Mouse (Mus musculus) stomach, embryonic 15.5 days (tissue): ENCODE data around the gene Slc6a11. TPM values are rescaled to one million over a fixed set of nuclear protein-coding genes. Genes with fewer than 3 reads are reported as not detected.

ENCODE experiments used
- ATAC-seq: fragments of 200-750 bp; cut with Nextera tagmentation; 2 replicates; pipeline ENCODE4 v1.8.0; 2017; ENCODE audit warnings: low read depth, moderate number of reproducible peaks, moderate TSS enrichment; ENCODE audit not compliant: insufficient read depth, low FRiP score
- H3K27ac ChIP-seq: fragments of 300-500 bp; sonication (generic); 2 replicates; pipeline ENCODE4 v1.5.1; 2015; ENCODE audit warnings: mild to moderate bottlenecking, inconsistent platforms
- H3K27me3 ChIP-seq: fragments of 300-500 bp; sonication (generic); replicated peaks from 2 replicates; pipeline ENCODE4 v1.6.1; 2015; ENCODE audit warnings: inconsistent platforms
- H3K36me3 ChIP-seq: fragments of 300-500 bp; sonication (generic); 2 replicates; pipeline ENCODE4 v1.6.1; 2015; ENCODE audit warnings: inconsistent platforms
- H3K4me1 ChIP-seq: fragments of 300-500 bp; sonication (generic); 2 replicates; pipeline ENCODE4 v1.6.1; 2015; ENCODE audit warnings: inconsistent platforms
- H3K4me2 ChIP-seq: fragments of 300-500 bp; sonication (generic); 2 replicates; pipeline ENCODE4 v1.6.1; 2015; ENCODE audit warnings: mild to moderate bottlenecking, inconsistent platforms
- H3K4me3 ChIP-seq: fragments of 300-500 bp; sonication (generic); replicated peaks from 2 replicates; pipeline ENCODE4 v1.5.1; 2015; ENCODE audit warnings: inconsistent platforms
- H3K9ac ChIP-seq: fragments of 300-500 bp; sonication (generic); 2 replicates; pipeline ENCODE4 v1.6.1; 2015; ENCODE audit warnings: inconsistent platforms
- H3K9me3 ChIP-seq: fragments of 300-500 bp; sonication (generic); 2 replicates; pipeline ENCODE4 v1.6.1; 2016; ENCODE audit warnings: inconsistent platforms
- WGBS: fragments of 180-500 bp; shearing (Covaris S2); methylation state at CpG from one replicate; pipeline ENCODE4 v1.1.7; 2015; 5-methylcytosine and 5-hydroxymethylcytosine counted together
- polyA plus RNA-seq: library from polyadenylated mRNA; unstranded; fragments of >200 nt; fragmentation: Nextera tagmentation; extraction: Ambion mirVana; gene quantifications from 2 replicates; pipeline ENCODE4 v1.2.1, GENCODE M21; 2015

The Slc6a11 gene
- polyA plus RNA-seq, 1 experiment from 2014 or later: 0.87 TPM

DNA sequence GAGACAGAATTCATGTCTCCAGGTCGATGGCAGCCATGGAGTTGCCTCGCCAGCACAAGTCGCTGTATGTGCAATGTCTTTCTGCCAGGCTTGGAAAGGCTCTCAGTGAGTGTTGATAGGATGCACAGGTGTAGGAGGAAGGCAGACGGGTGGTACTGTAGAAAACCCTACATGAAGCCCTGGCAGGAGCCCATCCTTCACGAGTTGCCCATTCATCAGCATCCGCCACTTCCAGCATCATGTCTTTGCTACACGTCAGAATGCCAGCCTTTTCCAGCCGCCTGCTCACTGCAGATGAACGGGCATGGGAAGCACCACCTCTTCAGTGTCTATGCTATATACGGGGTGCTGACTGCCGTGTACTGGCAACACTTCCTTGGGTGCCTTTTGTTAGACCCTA is 11.4 kb downstream of the Slc6a11 start:
- Histone ChIP-seq H3K27ac (no peak overlapping the region), H3K9me3 (no peaks in the 10 kb centered on the region), H3K27me3 (no peaks in the 10 kb centered on the region), H3K4me2 (no peak overlapping the region), H3K9ac (no peak overlapping the region), H3K4me1 (no peaks in the 10 kb centered on the region), H3K4me3 (no peak overlapping the region), H3K36me3 (no peaks in the 10 kb centered on the region)
- ATAC-seq: no peak
- WGBS: 83% methylated on average over 11 of the region's 11 CpGs

DNA sequence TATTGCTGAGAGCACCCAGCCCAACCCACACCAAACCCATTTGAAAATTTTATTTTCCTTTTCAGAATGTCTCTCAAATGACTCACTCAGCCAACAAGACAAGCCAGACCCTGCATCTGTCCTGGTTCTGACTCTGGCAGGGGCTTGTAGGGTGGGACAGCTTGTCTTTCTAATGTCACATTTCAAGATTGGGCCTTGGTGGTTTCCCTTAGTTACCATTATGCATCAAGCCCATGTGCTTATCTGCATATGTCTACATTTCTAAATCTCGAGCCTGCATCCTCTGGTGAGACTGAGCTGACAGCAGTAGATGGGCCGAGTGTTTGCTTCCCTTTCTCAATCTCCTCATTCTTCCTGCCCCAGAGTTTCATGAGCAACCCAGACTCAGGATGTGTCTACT is 12.5 kb downstream of the Slc6a11 start:
- Histone ChIP-seq H3K27ac (no peak overlapping the region), H3K4me2 (no peak overlapping the region), H3K9me3 (no peaks in the 10 kb centered on the region), H3K9ac (no peak overlapping the region), H3K36me3 (no peaks in the 10 kb centered on the region), H3K4me3 (no peak overlapping the region), H3K27me3 (no peaks in the 10 kb centered on the region), H3K4me1 (no peaks in the 10 kb centered on the region)
- no peak for ATAC-seq
- 36% methylated on average over 2 of the region's 2 CpGs for WGBS

DNA sequence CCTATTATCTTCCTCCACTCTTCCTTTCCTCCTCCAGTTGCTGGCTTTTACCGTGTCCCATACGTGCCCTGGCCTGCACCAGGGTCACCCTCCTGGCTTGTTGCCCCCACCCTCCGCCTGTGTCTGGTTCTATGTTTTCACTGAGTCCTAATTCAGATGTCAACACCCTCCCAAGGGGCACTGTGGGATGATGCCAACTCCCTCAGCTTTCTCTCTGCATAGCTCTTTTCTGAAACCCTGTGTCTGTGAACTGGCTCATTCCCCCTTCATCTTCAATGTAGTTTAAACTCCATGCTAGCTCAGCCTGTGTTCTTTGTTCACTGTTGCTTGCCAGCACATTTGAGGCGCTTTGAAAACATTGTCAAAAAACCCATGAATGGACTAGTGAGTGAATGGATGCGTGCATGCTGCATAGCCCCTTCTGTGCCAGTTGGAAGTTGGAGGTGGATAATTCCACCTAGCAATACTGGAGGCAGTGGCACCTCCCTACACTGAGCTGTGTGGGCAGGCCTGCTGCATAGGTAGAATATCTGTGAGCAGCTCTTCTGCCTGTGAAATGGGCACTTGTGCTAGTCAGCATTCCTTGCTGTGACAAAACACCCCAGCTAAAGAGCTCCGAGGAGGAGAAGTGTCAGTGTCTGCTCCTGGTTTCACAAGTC is 13.5 kb downstream of the Slc6a11 start:
- H3K36me3 ChIP-seq: no peaks in the 10 kb centered on the region
- no peaks in the 10 kb centered on the region for H3K27me3 ChIP-seq
- no peak overlapping the region for H3K4me2 ChIP-seq
- WGBS: 75% methylated on average over 6 of the region's 6 CpGs
- H3K9ac ChIP-seq: no peak overlapping the region
- no peak for ATAC-seq
- H3K4me3 ChIP-seq: no peak overlapping the region
- H3K4me1 ChIP-seq: no peaks in the 10 kb centered on the region
- H3K9me3 ChIP-seq: no peaks in the 10 kb centered on the region
- no peak overlapping the region for H3K27ac ChIP-seq

DNA sequence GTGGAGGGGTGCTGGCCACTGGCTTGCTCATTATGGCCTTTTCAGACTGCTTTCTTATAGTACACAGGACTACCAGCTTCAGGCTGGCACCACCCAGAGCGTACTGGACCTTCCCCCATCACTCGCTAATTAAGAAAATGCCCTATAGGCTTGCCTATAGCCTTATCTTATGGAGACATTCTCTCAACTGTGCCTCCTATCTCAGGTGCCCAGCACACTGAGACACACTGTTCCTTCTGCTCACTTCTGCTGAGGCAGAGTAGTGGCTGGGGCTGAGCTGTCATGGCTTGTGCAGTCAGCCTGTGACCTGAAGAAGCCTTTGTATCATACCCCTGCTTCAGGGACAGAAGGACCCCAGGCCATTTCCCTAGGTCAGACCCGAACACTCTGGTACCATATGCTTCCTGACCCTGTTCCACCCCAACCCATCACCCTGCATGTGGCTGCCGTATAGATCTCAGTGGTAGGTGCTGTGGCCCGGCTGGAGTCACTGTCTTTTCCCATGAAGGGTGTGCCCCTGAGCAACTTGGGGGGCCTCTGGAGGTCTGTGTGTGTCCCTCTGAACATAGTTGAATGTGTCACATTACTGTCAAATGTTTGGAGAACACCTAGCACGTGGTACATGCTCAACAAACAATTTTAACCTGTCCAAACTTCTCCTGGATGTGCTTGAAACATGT is 14.7 kb downstream of the Slc6a11 start:
- H3K9me3 ChIP-seq: no peaks in the 10 kb centered on the region
- no peak overlapping the region for H3K27ac ChIP-seq
- H3K27me3 ChIP-seq: no peaks in the 10 kb centered on the region
- no peak for ATAC-seq
- no peaks in the 10 kb centered on the region for H3K36me3 ChIP-seq
- H3K9ac ChIP-seq: no peak overlapping the region
- H3K4me2 ChIP-seq: no peak overlapping the region
- H3K4me3 ChIP-seq: no peak overlapping the region
- WGBS: 74% methylated on average over 6 of the region's 6 CpGs
- no peaks in the 10 kb centered on the region for H3K4me1 ChIP-seq

DNA sequence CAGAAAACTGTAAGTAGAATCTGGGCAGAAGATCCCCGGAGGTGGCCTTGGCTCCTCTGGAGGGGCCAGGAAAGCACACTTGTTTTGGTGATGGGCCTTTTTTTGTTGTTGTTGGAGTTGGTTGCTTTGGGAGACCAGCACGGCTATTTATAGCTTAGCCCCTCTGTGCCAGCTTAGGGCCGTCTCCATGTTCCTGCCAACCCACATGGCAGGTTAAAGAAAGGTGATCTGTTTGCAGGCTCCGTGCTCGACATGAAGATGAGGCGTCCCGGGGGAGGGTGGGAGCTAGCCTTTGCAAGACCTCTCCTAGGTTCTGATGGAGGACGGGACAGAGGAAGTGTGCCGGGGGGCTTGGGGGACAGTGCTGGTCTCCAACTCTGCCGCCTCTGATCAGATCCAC is 24.7 kb downstream of the Slc6a11 start:
- H3K4me1 ChIP-seq: no peaks in the 10 kb centered on the region
- no peaks in the 10 kb centered on the region for H3K9me3 ChIP-seq
- no peak overlapping the region for H3K4me3 ChIP-seq
- no peak overlapping the region for H3K27ac ChIP-seq
- H3K27me3 ChIP-seq: no peaks in the 10 kb centered on the region
- WGBS: 84% methylated on average over 10 of the region's 10 CpGs
- no peak overlapping the region for H3K4me2 ChIP-seq
- H3K9ac ChIP-seq: no peak overlapping the region
- H3K36me3 ChIP-seq: no peaks in the 10 kb centered on the region
- no peak for ATAC-seq

DNA sequence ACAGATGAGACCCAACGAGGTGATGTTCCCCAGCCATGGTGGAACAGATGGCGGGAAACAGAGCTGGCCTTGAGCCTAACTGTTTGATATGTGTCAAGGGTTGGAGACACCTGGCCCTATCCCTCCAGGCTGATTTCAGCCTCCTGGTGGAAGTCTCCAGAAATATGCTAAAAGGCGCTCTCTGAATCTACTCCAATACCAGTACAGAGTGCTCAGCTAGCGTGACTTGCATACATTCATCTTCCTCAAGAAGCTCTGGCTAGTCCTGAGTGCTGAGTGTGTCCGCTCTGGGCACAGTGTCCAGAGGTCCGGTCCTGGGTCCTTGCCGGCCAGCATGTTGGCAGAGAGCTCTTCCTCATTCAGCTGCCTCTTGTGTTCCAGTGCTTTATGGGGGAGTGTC is 27.8 kb downstream of the Slc6a11 start:
- no peaks in the 10 kb centered on the region for H3K27me3 ChIP-seq

DNA sequence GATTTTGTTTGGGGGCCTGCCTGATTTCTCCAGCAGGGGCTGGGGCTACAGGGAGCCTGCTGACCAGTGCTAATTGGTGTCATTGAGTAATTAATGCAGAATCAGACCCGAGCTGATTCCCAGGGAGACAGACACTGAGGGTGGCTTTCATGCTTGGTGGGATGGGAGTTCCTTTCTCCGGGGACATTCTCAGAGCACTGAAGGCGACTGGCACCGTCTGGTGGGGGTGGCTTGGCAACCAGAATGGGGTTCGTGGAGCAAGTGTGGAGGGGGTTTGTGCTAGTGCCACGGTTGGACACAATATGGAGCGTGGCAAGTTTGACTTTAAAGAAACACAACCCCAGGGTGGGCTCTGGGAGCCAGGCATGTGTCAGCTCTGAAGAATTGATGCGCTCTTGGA is 29.7 kb downstream of the Slc6a11 start:
- no peak overlapping the region for H3K4me2 ChIP-seq
- ATAC-seq: no peak
- WGBS: 78% methylated on average over 8 of the region's 8 CpGs
- no peak overlapping the region for H3K9ac ChIP-seq
- no peaks in the 10 kb centered on the region for H3K36me3 ChIP-seq
- H3K9me3 ChIP-seq: no peaks in the 10 kb centered on the region
- no peaks in the 10 kb centered on the region for H3K27me3 ChIP-seq
- H3K4me3 ChIP-seq: no peak overlapping the region
- H3K27ac ChIP-seq: no peak overlapping the region
- H3K4me1 ChIP-seq: no peaks in the 10 kb centered on the region

More for the DNA sequence above, 27.8 kb downstream of the Slc6a11 start:
- 89% methylated on average over 7 of the region's 7 CpGs for WGBS
- Histone ChIP-seq H3K9ac (no peak overlapping the region), H3K27ac (no peak overlapping the region), H3K36me3 (no peaks in the 10 kb centered on the region), H3K4me3 (no peak overlapping the region), H3K4me1 (no peaks in the 10 kb centered on the region), H3K9me3 (no peaks in the 10 kb centered on the region), H3K4me2 (no peak overlapping the region)
- ATAC-seq: no peak

DNA sequence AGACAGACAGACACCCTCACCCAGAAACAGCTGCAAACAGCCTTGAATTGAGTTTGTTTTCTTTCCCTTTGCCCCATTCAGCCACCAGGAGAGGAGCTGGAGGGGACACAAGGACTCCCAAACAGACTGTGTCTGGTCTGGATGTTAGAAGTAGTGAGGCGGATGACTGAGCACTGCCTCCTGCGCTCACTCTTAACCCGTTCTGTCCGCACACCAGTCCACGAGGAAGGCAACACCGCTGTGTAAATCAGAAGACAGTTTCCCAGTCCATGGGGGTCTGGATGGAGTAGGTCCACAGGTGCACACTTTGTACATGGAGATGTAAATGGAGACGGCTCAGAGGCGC is 43.0 kb downstream of the Slc6a11 start:
- Histone ChIP-seq H3K9me3 (no peaks in the 10 kb centered on the region), H3K4me1 (no peaks in the 10 kb centered on the region), H3K4me2 (no peak overlapping the region), H3K36me3 (no peaks in the 10 kb centered on the region), H3K27ac (no peak overlapping the region), H3K27me3 (0 out of 2 replicates have a peak, but pooled peaks cover 6% of the 10 kb centered on the region), H3K4me3 (no peak overlapping the region), H3K9ac (no peak overlapping the region)
- whole genome bisulfite sequencing: 13% methylated on average over 8 of the region's 8 CpGs
- ATAC-seq: no peak

DNA sequence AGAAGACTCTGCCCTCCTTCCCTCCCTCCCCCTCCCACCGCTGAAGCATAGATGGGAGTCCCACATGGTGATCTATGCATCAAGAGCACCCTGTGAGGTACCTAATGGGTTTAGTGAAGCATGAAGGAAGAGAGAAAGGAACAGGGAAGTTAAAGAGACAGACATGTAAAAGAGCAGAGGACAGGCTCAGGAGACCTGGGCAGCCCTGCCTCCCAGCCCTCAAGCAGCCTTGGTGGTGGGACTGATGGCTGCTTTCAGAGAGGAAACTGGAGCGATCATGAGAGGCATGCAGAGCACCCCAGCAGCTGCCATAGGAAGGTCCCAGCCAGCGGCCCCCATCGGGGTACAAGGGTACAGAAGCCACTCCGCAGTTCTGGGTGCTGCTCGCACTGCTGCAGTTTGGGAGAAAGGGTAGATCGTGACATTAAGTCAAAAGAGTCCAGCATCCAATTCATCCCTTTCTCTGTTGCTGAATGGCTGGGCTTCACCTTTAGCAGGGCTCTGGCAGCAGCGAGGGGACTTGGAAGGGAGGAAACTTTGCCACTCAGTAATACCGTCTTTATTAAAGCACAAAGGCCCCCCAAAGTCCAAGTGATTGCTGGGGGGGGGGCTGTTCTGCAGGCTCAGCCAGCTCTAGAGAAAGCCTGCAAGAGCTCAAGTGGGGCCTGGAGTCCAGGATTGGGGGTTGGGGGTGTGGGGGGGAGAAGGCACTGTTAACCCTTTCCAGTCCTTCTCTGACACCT is 43.5 kb downstream of the Slc6a11 start:
- Histone ChIP-seq H3K4me3 (no peak overlapping the region), H3K4me1 (no peaks in the 10 kb centered on the region), H3K4me2 (no peak overlapping the region), H3K9ac (no peak overlapping the region), H3K9me3 (no peaks in the 10 kb centered on the region), H3K36me3 (no peaks in the 10 kb centered on the region), H3K27me3 (peaks cover 6% of the 10 kb centered on the region; the same call in 1 of the 2 replicates), H3K27ac (no peak overlapping the region)
- ATAC-seq: no peak
- 16% methylated on average over 9 of the region's 9 CpGs for WGBS

DNA sequence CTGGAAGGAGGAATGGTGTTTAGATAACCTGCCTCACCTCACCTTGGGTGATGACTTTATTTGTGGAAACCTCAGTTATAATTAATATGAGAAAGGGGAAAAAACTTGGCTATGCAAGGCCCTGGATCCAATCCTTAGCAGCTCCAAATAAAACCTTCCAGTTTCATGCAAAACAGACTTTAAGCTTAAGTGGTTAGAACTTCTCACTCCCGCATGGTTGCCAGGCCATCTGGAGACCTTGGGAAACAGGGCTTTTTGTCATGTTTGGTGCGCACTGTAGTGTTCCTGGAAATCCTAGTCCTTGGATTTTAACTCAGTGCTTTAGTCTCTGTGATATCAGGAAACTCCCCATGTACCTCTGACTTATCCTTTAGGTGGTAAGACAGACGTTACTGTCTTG is 47.1 kb downstream of the Slc6a11 start:
- ATAC-seq: no peak
- H3K27ac ChIP-seq: no peak overlapping the region

DNA sequence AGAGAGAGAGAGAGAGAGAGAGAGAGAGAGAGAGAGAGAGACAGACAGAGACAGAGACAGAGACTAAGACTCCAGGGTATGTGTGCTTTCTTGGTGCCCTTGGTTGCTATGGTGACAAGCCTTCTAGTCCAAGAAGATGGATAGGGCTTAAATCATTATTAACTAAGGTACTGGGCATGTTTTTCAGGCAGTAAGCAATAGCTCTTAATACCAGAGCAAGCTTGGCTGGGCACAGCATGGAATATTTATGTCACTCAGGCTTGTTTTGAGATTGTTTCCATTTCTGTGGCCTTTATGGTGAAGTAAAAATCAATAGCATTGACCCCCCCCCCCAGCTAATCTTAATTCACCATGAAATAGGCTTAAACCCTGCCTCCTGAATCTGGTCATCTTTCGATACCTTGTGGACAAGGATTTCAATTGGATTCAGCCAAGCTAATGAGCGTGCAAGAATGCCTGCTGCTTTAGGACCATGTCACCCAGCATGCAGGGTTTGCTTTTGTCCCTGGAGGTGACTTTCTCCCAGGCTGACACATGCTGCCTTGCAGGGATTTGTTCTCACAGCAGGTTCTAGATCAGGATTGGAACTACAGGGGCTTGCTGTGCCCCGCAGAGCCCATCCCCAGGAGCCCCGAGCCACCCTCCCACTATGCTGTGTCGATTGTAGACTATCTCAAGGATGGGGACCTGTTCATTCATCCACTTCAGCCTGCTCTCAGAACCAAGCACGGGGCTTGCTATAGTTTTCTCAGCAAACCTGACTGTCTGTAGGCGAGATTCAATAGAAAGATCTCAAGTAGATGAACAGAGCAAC is 51.5 kb downstream of the Slc6a11 start:
- H3K9ac ChIP-seq: no peak overlapping the region
- no peak overlapping the region for H3K4me3 ChIP-seq
- no peak overlapping the region for H3K4me2 ChIP-seq
- 62% methylated on average over 7 of the region's 7 CpGs for WGBS
- H3K4me1 ChIP-seq: no peaks in the 10 kb centered on the region
- H3K27ac ChIP-seq: no peak overlapping the region
- H3K27me3 ChIP-seq: no peaks in the 10 kb centered on the region; the same call in 1 of the 2 replicates
- H3K9me3 ChIP-seq: no peaks in the 10 kb centered on the region
- no peaks in the 10 kb centered on the region for H3K36me3 ChIP-seq
- ATAC-seq: no peak

More for the DNA sequence above, 47.1 kb downstream of the Slc6a11 start:
- WGBS: 79% methylated on average over 3 of the region's 3 CpGs
- Histone ChIP-seq H3K4me1 (no peaks in the 10 kb centered on the region), H3K9ac (no peak overlapping the region), H3K36me3 (no peaks in the 10 kb centered on the region), H3K4me2 (no peak overlapping the region), H3K27me3 (peaks cover 6% of the 10 kb centered on the region; the same call in 1 of the 2 replicates), H3K9me3 (no peaks in the 10 kb centered on the region), H3K4me3 (no peak overlapping the region)
